Mouse (Mus musculus) testis, adult 2 months (tissue): Measurements from ENCODE around the gene Gm11992. TPM values are rescaled to one million over a fixed set of nuclear protein-coding genes. Genes with fewer than 3 reads are reported as not detected.
A peak's percentile ranks its signal among the peaks of the same experiment; 100 is the strongest.

Experiments
- H3K27ac ChIP-seq: fragments of 200-500 bp; 2 replicates; pipeline ENCODE4 v1.5.1; 2012; ENCODE audit warnings: low read depth, low read length; ENCODE audit not compliant: control insufficient read depth, insufficient read depth
- H3K27me3 ChIP-seq: fragments of 200-500 bp; 2 replicates; pipeline ENCODE4 v1.6.1; 2012; ENCODE audit warnings: mild to moderate bottlenecking, low read length, moderate library complexity; ENCODE audit not compliant: control insufficient read depth, insufficient read depth
- H3K36me3 ChIP-seq: fragments of 200-500 bp; 2 replicates; pipeline ENCODE4 v1.6.1; 2012; ENCODE audit warnings: mild to moderate bottlenecking, low read length; ENCODE audit not compliant: control insufficient read depth, insufficient read depth
- H3K4me1 ChIP-seq: fragments of 200-500 bp; 2 replicates; pipeline ENCODE4 v1.6.1; 2012; ENCODE audit warnings: low read length; ENCODE audit not compliant: control insufficient read depth, insufficient read depth
- H3K4me3 ChIP-seq: fragments of 200-500 bp; 2 replicates; pipeline ENCODE4 v1.5.1; 2012; ENCODE audit warnings: low read depth, mild to moderate bottlenecking, low read length, moderate library complexity, mixed read lengths; ENCODE audit not compliant: control insufficient read depth
- CTCF ChIP-seq: fragments of 200-500 bp; IDR thresholded peaks from 2 replicates; pipeline ENCODE4 v1.5.1; 2012; ENCODE audit warnings: low read depth, mild to moderate bottlenecking, inconsistent platforms, low read length, moderate library complexity; ENCODE audit not compliant: control insufficient read depth, insufficient read depth, insufficient replicate concordance
- POLR2A ChIP-seq: fragments of 200-500 bp; IDR thresholded peaks from 2 replicates; pipeline ENCODE4 v1.6.1; 2012; ENCODE audit warnings: low read depth, mild to moderate bottlenecking, inconsistent platforms, low read length, moderate library complexity; ENCODE audit not compliant: control insufficient read depth
- polyA plus RNA-seq: library from polyadenylated mRNA; depleted of rRNA; stranded (reverse); fragments of >200 nt; gene quantifications from 2 replicates; pipeline ENCODE4 v1.2.3, GENCODE M21; 2012

Gm11992 gene
- polyA plus RNA-seq, 1 experiment: 53.6 TPM

GRCm38 (mm10) chr11:9020207-9020606, 28.2 kb upstream of the Gm11992 start:
- Histone ChIP-seq H3K36me3 (no peaks in the 10 kb centered on the region; the same call in 1 of the 2 replicates), H3K27ac (no peak overlapping the region), H3K4me1 (no peaks in the 10 kb centered on the region), H3K4me3 (no peak overlapping the region), H3K27me3 (no peaks in the 10 kb centered on the region)
- TF ChIP-seq CTCF: no peak

GRCm38 (mm10) chr11:9024782-9025181, 23.6 kb upstream of the Gm11992 start:
- TF ChIP-seq CTCF: no peak
- TF ChIP-seq POLR2A: no peak
- H3K36me3 ChIP-seq: no peaks in the 10 kb centered on the region

GRCm38 (mm10) chr11:9025211-9025610, 23.2 kb upstream of the Gm11992 start:
- H3K4me3 ChIP-seq: no peak overlapping the region
- H3K36me3 ChIP-seq: no peaks in the 10 kb centered on the region
- H3K27ac ChIP-seq: no peak overlapping the region
- H3K27me3 ChIP-seq: no peaks in the 10 kb centered on the region
- no peaks in the 10 kb centered on the region for H3K4me1 ChIP-seq
- no peak for TF ChIP-seq POLR2A
- no peak for TF ChIP-seq CTCF

More at GRCm38 (mm10) chr11:9024782-9025181, 23.6 kb upstream of the Gm11992 start:
- Histone ChIP-seq H3K27me3 (no peaks in the 10 kb centered on the region), H3K4me1 (no peaks in the 10 kb centered on the region), H3K27ac (no peak overlapping the region), H3K4me3 (no peak overlapping the region)

- no peaks in the 10 kb centered on the region for H3K4me1 ChIP-seq
- no peaks in the 10 kb centered on the region for H3K27me3 ChIP-seq
- H3K27ac ChIP-seq: no peak overlapping the region
- no peak overlapping the region for H3K4me3 ChIP-seq
- H3K36me3 ChIP-seq: no peaks in the 10 kb centered on the region
- TF ChIP-seq POLR2A (no peak), CTCF (no peak)
These were observed 16.9 kb upstream of the Gm11992 start for GRCm38 (mm10) chr11:9031530-9031929.

- Histone ChIP-seq H3K27ac (no peak overlapping the region), H3K4me3 (peak overlapping the region; percentile 57), H3K36me3 (no peaks in the 10 kb centered on the region), H3K4me1 (peaks cover 3% of the 10 kb centered on the region; the same call in 1 of the 2 replicates), H3K27me3 (no peaks in the 10 kb centered on the region)
- no peak for TF ChIP-seq CTCF
- TF ChIP-seq POLR2A: no peak
These were observed 1.8 kb upstream of the Gm11992 start for GRCm38 (mm10) chr11:9046546-9046945.

- H3K27me3 ChIP-seq: no peaks in the 10 kb centered on the region
- H3K27ac ChIP-seq: no peak overlapping the region
- TF ChIP-seq POLR2A: no peak
- no peak for TF ChIP-seq CTCF
- peaks cover 3% of the 10 kb centered on the region; the same call in 1 of the 2 replicates for H3K4me1 ChIP-seq
- peak overlapping the region; percentile 57 for H3K4me3 ChIP-seq
- no peaks in the 10 kb centered on the region for H3K36me3 ChIP-seq
These were observed 1.4 kb upstream of the Gm11992 start for GRCm38 (mm10) chr11:9047044-9047443.

GRCm38 (mm10) chr11:9048703-9049060, 288 bp downstream of the Gm11992 start, which contains the start of gene Sun3:
Sun3 (minus strand) TSS chr11:9048991.
- TF ChIP-seq POLR2A (no peak), CTCF (no peak)
- peak within 1 kb of the TSS; percentile 83 for H3K27ac ChIP-seq

GRCm38 (mm10) chr11:9050241-9050640, 1.8 kb downstream of the Gm11992 start:
- Histone ChIP-seq H3K27ac (no peak overlapping the region), H3K27me3 (no peaks in the 10 kb centered on the region), H3K4me1 (peaks cover 3% of the 10 kb centered on the region; the same call in 1 of the 2 replicates), H3K36me3 (no peaks in the 10 kb centered on the region), H3K4me3 (peak overlapping the region; percentile 92)
- TF ChIP-seq CTCF (no peak), POLR2A (no peak)

More at GRCm38 (mm10) chr11:9048703-9049060, 288 bp downstream of the Gm11992 start, which contains the start of gene Sun3:
- Histone ChIP-seq H3K4me3 (peak within 1 kb of the TSS; percentile 92), H3K4me1 (peaks cover 3% of the 10 kb centered on the region; the same call in 1 of the 2 replicates), H3K36me3 (no peaks in the 10 kb centered on the region), H3K27me3 (no peaks in the 10 kb centered on the region)

- Histone ChIP-seq H3K27ac (no peak overlapping the region), H3K4me3 (peak overlapping the region; percentile 56), H3K27me3 (no peaks in the 10 kb centered on the region), H3K4me1 (peaks cover 3% of the 10 kb centered on the region; the same call in 1 of the 2 replicates), H3K36me3 (no peaks in the 10 kb centered on the region; the same call in 1 of the 2 replicates)
- TF ChIP-seq CTCF: no peak
- TF ChIP-seq POLR2A: no peak
These were observed 3.5 kb downstream of the Gm11992 start for GRCm38 (mm10) chr11:9051895-9052294.
